Mouse (Mus musculus) CH12.LX (cell line): ENCODE measurements around the gene Kcnh7. TPM values are rescaled to one million over a fixed set of nuclear protein-coding genes. Genes with fewer than 3 reads are reported as not detected.

Source experiments
- DNase-seq: peaks from one replicate; pipeline ENCODE4 v3.0.0-alpha.2; 2013; ENCODE audit errors: extremely low read depth
- H3K27ac ChIP-seq: 2 replicates; pipeline ENCODE4 v1.5.1; 2012; ENCODE audit warnings: low read depth, mild to moderate bottlenecking, control low read depth, moderate library complexity; ENCODE audit not compliant: insufficient read depth
- H3K27me3 ChIP-seq: replicated peaks from 2 replicates; pipeline ENCODE3; 2012; ENCODE audit warnings: inconsistent platforms
- H3K36me3 ChIP-seq, 2 experiments: replicated peaks in 1 of 2; 2 replicates each; pipeline versions ENCODE3 to v1.6.1; 2012; ENCODE audit warnings: inconsistent platforms in 1 of 2, low read length in 1 of 2, mild to moderate bottlenecking in 1 of 2, mixed read lengths in 1 of 2, moderate library complexity in 1 of 2; ENCODE audit not compliant: control insufficient read depth in 1 of 2, insufficient read depth in 1 of 2
- H3K4me1 ChIP-seq, 2 experiments: 2 replicates each; pipeline ENCODE4 v1.6.1; 2012; ENCODE audit warnings: inconsistent platforms in 1 of 2, moderate library complexity in 1 of 2; ENCODE audit not compliant: insufficient read depth in 2 of 2, control insufficient read depth in 1 of 2
- H3K4me2 ChIP-seq: 2 replicates; pipeline ENCODE4 v1.6.1; 2012; ENCODE audit warnings: low read depth, mild to moderate bottlenecking, control low read depth; ENCODE audit not compliant: poor library complexity, insufficient read depth, severe bottlenecking
- H3K4me3 ChIP-seq, 3 experiments: fragments of 150-350 bp in 1 of 3; sonication (generic) in 1 of 3; replicated peaks in 1 of 3; 2 replicates each; pipeline versions ENCODE3 to v1.5.1; 2011 to 2012; ENCODE audit warnings: low read depth in 2 of 3, low read length in 2 of 3, mild to moderate bottlenecking in 2 of 3, moderate library complexity in 2 of 3, control low read depth in 1 of 3, improper control_type of control experiment in 1 of 3, inconsistent platforms in 1 of 3, mixed read lengths in 1 of 3; ENCODE audit not compliant: poor library complexity in 1 of 3
- H3K79me2 ChIP-seq: replicated peaks from 2 replicates; pipeline ENCODE4 v1.6.1; 2012; ENCODE audit warnings: mild to moderate bottlenecking, moderate library complexity; ENCODE audit not compliant: control insufficient read depth, poor library complexity, insufficient read depth, severe bottlenecking; ENCODE audit errors: extremely low read depth
- H3K9ac ChIP-seq: 2 replicates; pipeline ENCODE4 v1.6.1; 2012; ENCODE audit warnings: low read depth, mild to moderate bottlenecking, control low read depth, moderate library complexity; ENCODE audit not compliant: insufficient read depth
- H3K9me3 ChIP-seq: replicated peaks from 2 replicates; pipeline ENCODE3; 2012; ENCODE audit warnings: low read length, inconsistent platforms, mixed read lengths
- BHLHE40 ChIP-seq: IDR thresholded peaks from 2 replicates; pipeline ENCODE4 v1.6.1; 2011; ENCODE audit warnings: mild to moderate bottlenecking, low read depth, low read length, improper control_type of control experiment
- CHD1 ChIP-seq: IDR thresholded peaks from 2 replicates; pipeline ENCODE4 v1.6.1; 2012; ENCODE audit warnings: low read depth, low read length, improper control_type of control experiment, inconsistent platforms
- CHD2 ChIP-seq: IDR thresholded peaks from 2 replicates; pipeline ENCODE4 v1.6.1; 2011; ENCODE audit warnings: low read length, improper control_type of control experiment
- ELF1 ChIP-seq: IDR thresholded peaks from 2 replicates; pipeline ENCODE4 v1.6.1; 2014; ENCODE audit warnings: low read depth, mild to moderate bottlenecking, inconsistent platforms, low read length, improper control_type of control experiment
- HCFC1 ChIP-seq: IDR thresholded peaks from 2 replicates; pipeline ENCODE4 v1.6.1; 2012; ENCODE audit warnings: low read depth, mild to moderate bottlenecking, inconsistent platforms, low read length, improper control_type of control experiment
- JUN ChIP-seq: IDR thresholded peaks from 2 replicates; pipeline ENCODE4 v1.6.1; 2011; ENCODE audit warnings: low read depth, mild to moderate bottlenecking, low read length, improper control_type of control experiment, moderate library complexity; ENCODE audit not compliant: insufficient read depth
- JUND ChIP-seq: conservative IDR thresholded peaks from 2 replicates; pipeline ENCODE4 v1.6.1; 2011; ENCODE audit warnings: low read depth, low read length, improper control_type of control experiment
- KAT2A ChIP-seq: IDR thresholded peaks from 2 replicates; pipeline ENCODE4 v1.6.1; 2012; ENCODE audit warnings: low read length, improper control_type of control experiment, inconsistent platforms; ENCODE audit not compliant: insufficient replicate concordance
- MAFK ChIP-seq: IDR thresholded peaks from 2 replicates; pipeline ENCODE4 v1.6.1; 2011; ENCODE audit warnings: low read length, improper control_type of control experiment; ENCODE audit not compliant: insufficient replicate concordance
- MAZ ChIP-seq: IDR thresholded peaks from 2 replicates; pipeline ENCODE4 v1.6.1; 2012; ENCODE audit warnings: low read depth, mild to moderate bottlenecking, inconsistent platforms, low read length, improper control_type of control experiment, moderate library complexity
- MXI1 ChIP-seq: IDR thresholded peaks from 2 replicates; pipeline ENCODE4 v1.6.1; 2011; ENCODE audit warnings: mild to moderate bottlenecking, low read depth, low read length, improper control_type of control experiment
- MYC ChIP-seq: IDR thresholded peaks from 2 replicates; pipeline ENCODE4 v1.6.1; 2011; ENCODE audit warnings: low read depth, mild to moderate bottlenecking, improper control_type of control experiment, low read length
- NELFE ChIP-seq: IDR thresholded peaks from 2 replicates; pipeline ENCODE4 v1.6.1; 2011; ENCODE audit warnings: low read depth, low read length, improper control_type of control experiment
- PAX5 ChIP-seq: IDR thresholded peaks from 2 replicates; pipeline ENCODE4 v1.6.1; 2012; ENCODE audit warnings: low read length, inconsistent platforms, mixed read lengths
- SIN3A ChIP-seq: IDR thresholded peaks from 2 replicates; pipeline ENCODE4 v1.6.1; 2012; ENCODE audit warnings: low read length, improper control_type of control experiment, inconsistent platforms
- SMC3 ChIP-seq: IDR thresholded peaks from 2 replicates; pipeline ENCODE4 v1.6.1; 2011; ENCODE audit warnings: low read depth, low read length, improper control_type of control experiment
- TCF12 ChIP-seq: IDR thresholded peaks from 2 replicates; pipeline ENCODE4 v1.6.1; 2014; ENCODE audit warnings: low read depth, mild to moderate bottlenecking, inconsistent platforms, low read length, improper control_type of control experiment
- UBTF ChIP-seq: IDR thresholded peaks from 2 replicates; pipeline ENCODE4 v1.6.1; 2012; ENCODE audit warnings: low read depth, mild to moderate bottlenecking, inconsistent platforms, low read length, improper control_type of control experiment, moderate library complexity
- USF1 ChIP-seq: IDR thresholded peaks from 2 replicates; pipeline ENCODE4 v1.6.1; 2014; ENCODE audit warnings: low read depth, mild to moderate bottlenecking, inconsistent platforms, low read length, improper control_type of control experiment
- USF2 ChIP-seq: conservative IDR thresholded peaks from 2 replicates; pipeline ENCODE4 v1.6.1; 2011; ENCODE audit warnings: low read depth, low read length, improper control_type of control experiment
- ZC3H11A ChIP-seq: IDR thresholded peaks from 2 replicates; pipeline ENCODE4 v1.6.1; 2012; ENCODE audit warnings: low read depth, mild to moderate bottlenecking, inconsistent platforms, low read length, improper control_type of control experiment
- ZKSCAN1 ChIP-seq: IDR thresholded peaks from 2 replicates; pipeline ENCODE4 v1.6.1; 2012; ENCODE audit warnings: low read depth, inconsistent platforms, low read length, improper control_type of control experiment, borderline replicate concordance
- ZNF384 ChIP-seq: IDR thresholded peaks from 2 replicates; pipeline ENCODE4 v1.6.1; 2012; ENCODE audit warnings: low read depth, low read length, improper control_type of control experiment, inconsistent platforms
- dilution Hi-C: fragments of 300-500 bp; cut with MboI; formaldehyde crosslinking; loops from 2 replicates; pipeline ENCODE4 v1.14.3; 2020; ENCODE audit warnings: low sequenced_read_pairs; ENCODE audit not compliant: extremely low pct_unique_long_range_greater_than_20kb, extremely low pct_ligation_motif_present
- in situ Hi-C: fragments of 300-500 bp; cut with MboI; formaldehyde crosslinking; loops from 3 replicates; pipeline ENCODE4 v1.14.3; 2019; ENCODE audit warnings: low sequenced_read_pairs, low pct_ligation_motif_present, low pct_unique_long_range_greater_than_20kb, mixed read lengths
- polyA plus RNA-seq: library from polyadenylated mRNA; unstranded; fragments of >175 nt; gene quantifications from 2 replicates; pipeline ENCODE4 v1.2.1, GENCODE M21; 2012; ENCODE audit warnings: low read depth; ENCODE audit not compliant: insufficient read length
- total RNA-seq, 2 experiments: library from RNA; depleted of rRNA; stranded (reverse); fragments of 300-350 nt in 1 of 2; fragments of >200 nt in 1 of 2; gene quantifications; 2 replicates each; pipeline ENCODE4 v1.2.3; 2012 to 2014

Kcnh7 gene
- total and polyA plus RNA-seq, 3 experiments: 0.10 TPM; not detected in 2

DNA sequence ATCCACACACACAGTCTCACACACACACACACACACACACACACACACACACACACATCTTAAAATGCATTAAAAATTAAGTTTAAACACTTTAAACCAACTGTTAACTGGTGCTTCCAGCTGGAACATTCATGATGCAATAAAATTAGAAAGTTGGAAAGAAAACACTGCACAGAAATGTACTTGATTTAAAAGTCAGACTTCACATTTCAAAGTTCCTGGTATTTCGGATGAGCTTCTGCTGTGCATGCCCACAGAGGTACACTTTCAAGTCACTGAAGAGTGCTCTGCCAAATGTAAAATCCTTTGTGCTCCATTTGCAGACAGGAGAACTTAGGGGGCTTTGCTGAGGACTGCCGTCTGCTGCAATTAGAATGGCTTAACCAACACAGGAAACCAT, 125.7 kb downstream of the Kcnh7 start:
- Histone ChIP-seq H3K27ac (no peak overlapping the region), H3K4me2 (no peak overlapping the region), H3K79me2 (no peaks in the 10 kb centered on the region), H3K4me3 (no peak overlapping the region), H3K27me3 (no peaks in the 10 kb centered on the region), H3K9ac (no peak overlapping the region), H3K36me3 (no peaks in the 10 kb centered on the region), H3K9me3 (no peaks in the 10 kb centered on the region), H3K4me1 (no peaks in the 10 kb centered on the region)
- no peak for TF ChIP-seq PAX5
- TF ChIP-seq CHD1: no peak
- no peak for TF ChIP-seq SMC3
- no peak for TF ChIP-seq TCF12
- no peak for TF ChIP-seq MYC
- no peak for TF ChIP-seq ELF1
- no peak for TF ChIP-seq MAZ
- TF ChIP-seq MXI1: no peak
- TF ChIP-seq JUND: no peak
- TF ChIP-seq HCFC1: no peak
- TF ChIP-seq NELFE: no peak
- in situ Hi-C loops (no loop called here), dilution Hi-C loops (no loop called here)
- DNase-seq: no peak

DNA sequence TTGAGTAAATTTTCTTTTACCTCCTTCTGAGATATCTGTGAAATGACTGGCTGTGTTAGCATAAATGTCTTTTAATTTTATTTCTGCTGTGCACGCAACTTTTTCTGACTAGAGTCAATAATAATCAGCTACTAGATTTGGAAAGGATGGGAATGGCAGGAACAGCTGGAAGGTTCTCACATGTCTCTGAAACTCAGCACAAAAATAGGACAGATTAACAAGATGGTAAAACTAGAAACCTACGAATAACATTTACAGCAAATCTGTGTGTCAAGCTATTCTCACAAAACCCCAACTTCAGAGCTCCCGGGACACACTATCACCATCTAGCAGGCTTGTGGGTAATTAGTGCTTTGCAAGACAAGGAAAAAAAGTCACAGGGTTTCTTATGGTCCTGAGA, 134.2 kb downstream of the Kcnh7 start:
- in situ Hi-C loops: no loop called here
- no peak overlapping the region for H3K9ac ChIP-seq
- no peaks in the 10 kb centered on the region for H3K27me3 ChIP-seq
- H3K4me2 ChIP-seq: no peak overlapping the region
- no peaks in the 10 kb centered on the region for H3K79me2 ChIP-seq
- dilution Hi-C loops: no loop called here
- H3K36me3 ChIP-seq: no peaks in the 10 kb centered on the region
- DNase-seq: no peak
- H3K4me1 ChIP-seq: peaks cover 0 to 6% of the 10 kb centered on the region in 2 experiments; a peak in 2 of 4 replicates
- TF ChIP-seq UBTF (no peak), USF1 (no peak), BHLHE40 (no peak), ZNF384 (no peak), CHD1 (no peak), ZKSCAN1 (no peak), CHD2 (no peak), MAFK (no peak), ZC3H11A (no peak), MAZ (no peak), JUN (no peak), KAT2A (no peak), TCF12 (no peak), SIN3A (no peak), USF2 (no peak)
- H3K4me3 ChIP-seq: no peak overlapping the region
- no peak overlapping the region for H3K27ac ChIP-seq
- no peaks in the 10 kb centered on the region for H3K9me3 ChIP-seq
